Mouse (Mus musculus) embryonic facial prominence, embryonic 11.5 days (tissue): Measurements from ENCODE around the gene Thop1. TPM values are rescaled to one million over a fixed set of nuclear protein-coding genes. Genes with fewer than 3 reads are reported as not detected.

Source experiments
- microRNA-seq: library from miRNA; unstranded; fragments of <30 nt; microRNA quantifications from one replicate; pipeline ENCODE4, GENCODE M21; 2016; ENCODE audit warnings: borderline number of aligned reads
- polyA plus RNA-seq: library from polyadenylated mRNA; unstranded; fragments of >200 nt; fragmentation: Nextera tagmentation; extraction: Ambion mirVana; gene quantifications from 2 replicates; pipeline ENCODE4 v1.2.1, GENCODE M21; 2014

The Thop1 gene
- polyA plus RNA-seq, 1 experiment from 2014 or later = 56.3 TPM

Small RNAs within 50 kb of the gene (microRNA-seq; reads per million reads assigned to microRNA genes)
- gene Mir5615-1 (not detected), gene Mir5615-2 (not detected)

Other genes starting within 250 kb of the Thop1 start
- 1,818 and 1,942 TPM in 2 replicates for gene Oaz1, start 243.4 kb upstream of the Thop1 start, polyA plus RNA-seq
- 0.49 and 0.67 TPM in 2 replicates for gene Lingo3, start 226.0 kb upstream of the Thop1 start, polyA plus RNA-seq
- gene Lsm7, start 214.8 kb upstream of the Thop1 start, polyA plus RNA-seq = 282 and 329 TPM in 2 replicates
- gene Sppl2b, start 214.8 kb upstream of the Thop1 start, polyA plus RNA-seq = 17.1 and 19.7 TPM in 2 replicates
- 0.06 TPM in 2 replicates for gene Tmprss9, start 198.2 kb upstream of the Thop1 start, polyA plus RNA-seq
- 266 and 347 TPM in 2 replicates for gene Timm13, start 169.1 kb upstream of the Thop1 start, polyA plus RNA-seq
- gene Lmnb2, start 151.8 kb upstream of the Thop1 start, polyA plus RNA-seq = 18.4 and 19.4 TPM in 2 replicates
- gene Gadd45b, start 140.0 kb upstream of the Thop1 start, polyA plus RNA-seq = 9.9 and 11.6 TPM in 2 replicates
- gene Gng7, start 55.1 kb upstream of the Thop1 start, polyA plus RNA-seq = 4.8 and 5.4 TPM in 2 replicates
- gene Diras1, start 44.4 kb upstream of the Thop1 start, polyA plus RNA-seq = 1.3 and 1.4 TPM in 2 replicates
- gene Slc39a3, start 32.6 kb upstream of the Thop1 start, polyA plus RNA-seq = 6.7 and 7.2 TPM in 2 replicates
- gene Sgta, start 9.9 kb upstream of the Thop1 start, polyA plus RNA-seq = 193 and 218 TPM in 2 replicates
- gene Creb3l3, start 28.8 kb downstream of the Thop1 start, polyA plus RNA-seq = 0.08 TPM in 2 replicates
- gene Map2k2, start 35.9 kb downstream of the Thop1 start, polyA plus RNA-seq = 191 and 192 TPM in 2 replicates
- 4.9 and 5.5 TPM in 2 replicates for gene Zbtb7a, start 65.2 kb downstream of the Thop1 start, polyA plus RNA-seq
- gene Pias4, start 97.9 kb downstream of the Thop1 start, polyA plus RNA-seq = 36.1 and 46.5 TPM in 2 replicates
- gene Eef2, start 106.6 kb downstream of the Thop1 start, polyA plus RNA-seq = 417 and 424 TPM in 2 replicates
- gene Dapk3, start 113.0 kb downstream of the Thop1 start, polyA plus RNA-seq = 47.4 and 49.4 TPM in 2 replicates
- gene 4930442H23Rik, start 113.8 kb downstream of the Thop1 start, polyA plus RNA-seq = not detected in 2 replicates
- not detected in 2 replicates for gene Nmrk2, start 132.0 kb downstream of the Thop1 start, polyA plus RNA-seq
- gene Atcay, start 160.8 kb downstream of the Thop1 start, polyA plus RNA-seq = 4.1 and 5.3 TPM in 2 replicates
- 2.5 and 2.8 TPM in 2 replicates for gene Zfr2, start 163.1 kb downstream of the Thop1 start, polyA plus RNA-seq
- gene Matk, start 182.9 kb downstream of the Thop1 start, polyA plus RNA-seq = 2.6 and 4.0 TPM in 2 replicates
- 203 and 205 TPM in 2 replicates for gene Mrpl54, start 196.9 kb downstream of the Thop1 start, polyA plus RNA-seq
- 35.3 and 41.3 TPM in 2 replicates for gene Apba3, start 196.9 kb downstream of the Thop1 start, polyA plus RNA-seq
- 2.5 and 3.3 TPM in 2 replicates for gene Tjp3, start 221.5 kb downstream of the Thop1 start, polyA plus RNA-seq
- gene Pip5k1c, start 222.9 kb downstream of the Thop1 start, polyA plus RNA-seq = 41.5 and 46.6 TPM in 2 replicates